Mouse (Mus musculus): Measurements from ENCODE around the gene Rps6ka1. TPM values are rescaled to one million over a fixed set of nuclear protein-coding genes. Genes with fewer than 3 reads are reported as not detected.

The Rps6ka1 gene
- total RNA-seq, 1 experiment from 2014 or later: 80.3 TPM

- ATAC-seq (ENCODE audit: extremely low read depth, insufficient number of reproducible peaks, low FRiP score, poor library complexity, severe bottlenecking): no peak
These were observed 11.7 kb upstream of the Rps6ka1 start for GRCm38 (mm10) chr4:133899241-133899800.

DNA sequence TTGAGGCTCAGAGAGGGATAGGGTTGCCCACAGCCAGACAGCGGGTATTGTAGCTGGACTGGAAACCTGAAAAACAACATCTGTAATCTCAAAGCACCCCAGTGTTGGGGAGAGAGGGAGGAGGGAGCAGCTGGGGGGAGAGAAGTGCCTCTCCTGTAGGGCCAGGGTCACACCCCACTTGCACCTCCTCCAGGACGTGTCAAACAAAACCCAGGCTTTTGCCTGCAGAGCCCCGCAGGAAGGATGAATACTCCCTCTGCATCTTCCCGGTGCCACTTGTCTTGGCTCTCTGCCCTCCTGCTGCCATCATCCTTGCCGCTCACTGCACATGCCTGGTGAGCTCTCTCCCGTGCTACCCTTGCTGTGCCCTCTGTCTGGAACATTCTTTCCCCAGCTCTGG lies 10.6 kb upstream of the Rps6ka1 start:
- no peak for ATAC-seq (ENCODE audit: extremely low read depth, insufficient number of reproducible peaks, low FRiP score, poor library complexity, severe bottlenecking)

DNA sequence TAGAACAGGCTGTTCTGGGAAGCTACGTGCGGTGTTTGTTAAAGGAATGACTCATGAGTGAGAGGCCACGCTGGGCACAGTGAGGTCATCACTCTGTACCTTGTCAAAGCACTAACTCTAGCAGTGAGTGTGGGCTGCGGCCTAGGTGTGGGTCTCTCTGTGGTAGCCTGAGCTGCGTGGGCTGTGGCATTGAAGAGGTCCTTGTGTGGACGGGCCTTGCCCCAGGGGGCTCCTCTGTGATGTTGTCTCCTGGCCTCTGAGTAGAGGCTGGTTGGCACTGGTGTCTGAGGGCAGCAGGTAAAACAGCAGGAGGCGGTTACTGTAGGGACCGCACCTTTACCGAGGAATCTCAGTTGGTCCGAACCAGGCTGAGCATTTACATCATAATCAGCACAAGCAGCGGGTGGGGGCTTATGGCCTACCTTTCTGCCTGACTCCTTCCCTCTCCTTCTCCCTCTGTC lies 9.9 kb upstream of the Rps6ka1 start:
- ATAC-seq (ENCODE audit: extremely low read depth, insufficient number of reproducible peaks, low FRiP score, poor library complexity, severe bottlenecking): no peak

GRCm38 (mm10) chr4:133896984-133897383 lies 9.4 kb upstream of the Rps6ka1 start:
- no peak for ATAC-seq (ENCODE audit: extremely low read depth, insufficient number of reproducible peaks, low FRiP score, poor library complexity, severe bottlenecking)

DNA sequence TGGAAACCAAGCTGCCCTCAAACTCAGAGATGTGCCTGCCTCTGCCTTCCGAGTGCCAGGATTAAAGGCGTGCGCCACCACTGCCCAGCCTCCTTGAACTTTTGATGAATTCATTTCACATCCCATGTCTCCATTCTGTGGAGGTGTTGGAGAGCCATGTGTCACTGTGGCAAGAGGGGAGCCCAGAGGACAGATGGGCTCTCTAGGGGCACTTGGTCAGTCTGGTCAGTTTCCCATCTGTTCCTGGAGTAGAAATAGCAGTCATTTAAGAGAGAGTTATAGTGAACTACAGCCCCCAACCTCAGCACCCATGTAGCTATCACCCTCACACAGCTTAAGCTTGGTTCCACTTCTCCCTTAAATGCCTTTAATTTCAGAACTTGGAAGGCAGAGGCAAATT lies 8.4 kb upstream of the Rps6ka1 start:
- ATAC-seq (ENCODE audit: extremely low read depth, insufficient number of reproducible peaks, low FRiP score, poor library complexity, severe bottlenecking): no peak

DNA sequence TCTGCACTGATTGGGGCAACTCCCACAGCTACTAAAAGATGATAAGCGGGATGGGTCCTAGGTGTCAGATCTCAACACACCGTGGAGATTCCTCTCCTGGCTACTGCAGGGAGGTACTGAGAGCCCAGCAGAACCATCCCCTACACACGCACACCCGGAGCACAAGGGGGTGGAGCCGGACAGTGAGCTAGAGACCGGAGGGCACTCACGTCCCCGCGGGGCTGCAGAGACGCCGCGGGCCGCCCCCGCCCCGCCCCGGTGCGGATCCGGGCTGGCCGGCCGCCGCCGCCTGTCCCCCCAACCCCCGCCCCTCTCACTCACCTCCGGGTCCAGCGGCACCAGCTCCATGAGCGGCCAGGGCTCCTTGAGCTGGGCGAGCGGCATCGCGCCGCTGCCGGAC lies 348 bp downstream of the Rps6ka1 start:
- peak; percentile 57; the same call in 1 of the 2 replicates for ATAC-seq (ENCODE audit: extremely low read depth, insufficient number of reproducible peaks, low FRiP score, poor library complexity, severe bottlenecking)

- ATAC-seq (ENCODE audit: extremely low read depth, insufficient number of reproducible peaks, low FRiP score, poor library complexity, severe bottlenecking): no peak
These were observed 1.6 kb downstream of the Rps6ka1 start for GRCm38 (mm10) chr4:133885991-133886501.

DNA sequence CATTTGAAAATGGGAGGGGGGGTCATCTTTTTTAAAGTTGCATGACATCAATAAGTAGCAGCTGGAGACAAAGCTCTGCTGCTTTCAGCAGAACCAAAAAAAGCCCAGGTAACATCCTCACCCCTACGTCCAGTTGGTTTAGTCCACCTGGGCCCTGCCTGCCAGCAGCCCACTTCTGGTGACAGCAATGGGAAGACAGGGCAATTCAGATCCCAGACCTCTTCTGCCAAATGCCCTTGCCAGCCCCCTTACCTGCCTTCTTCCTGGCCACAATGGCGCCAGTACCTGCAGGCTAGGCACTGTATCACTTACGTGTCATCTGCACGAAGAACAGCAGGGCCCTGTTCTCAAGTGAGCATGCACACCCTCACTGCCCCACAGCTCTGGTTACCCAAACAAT lies 2.3 kb downstream of the Rps6ka1 start:
- no peak for ATAC-seq (ENCODE audit: extremely low read depth, insufficient number of reproducible peaks, low FRiP score, poor library complexity, severe bottlenecking)

DNA sequence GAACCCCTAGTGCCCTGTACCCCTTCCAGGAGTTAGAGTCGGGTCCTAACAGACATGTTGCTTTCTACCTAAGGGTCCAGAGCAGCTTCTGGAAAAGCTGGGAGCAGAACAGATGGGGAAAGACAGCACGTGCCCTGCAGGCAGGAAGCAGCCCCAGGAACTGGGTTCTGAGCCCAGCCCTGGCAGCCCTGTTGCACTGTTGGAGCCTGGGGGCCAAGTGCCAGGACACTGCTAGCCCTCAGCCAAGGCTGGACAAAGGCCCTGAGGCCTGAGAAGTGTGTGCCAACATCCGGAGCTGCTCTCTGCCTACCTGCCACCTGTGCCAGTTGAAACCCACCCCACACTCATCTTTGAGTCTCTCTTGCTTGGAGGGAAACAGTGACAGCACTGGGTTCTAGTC lies 2.7 kb downstream of the Rps6ka1 start:
- no peak for ATAC-seq (ENCODE audit: extremely low read depth, insufficient number of reproducible peaks, low FRiP score, poor library complexity, severe bottlenecking)

- no peak for ATAC-seq (ENCODE audit: extremely low read depth, insufficient number of reproducible peaks, low FRiP score, poor library complexity, severe bottlenecking)
These were observed 3.4 kb downstream of the Rps6ka1 start for GRCm38 (mm10) chr4:133884127-133884753.

DNA sequence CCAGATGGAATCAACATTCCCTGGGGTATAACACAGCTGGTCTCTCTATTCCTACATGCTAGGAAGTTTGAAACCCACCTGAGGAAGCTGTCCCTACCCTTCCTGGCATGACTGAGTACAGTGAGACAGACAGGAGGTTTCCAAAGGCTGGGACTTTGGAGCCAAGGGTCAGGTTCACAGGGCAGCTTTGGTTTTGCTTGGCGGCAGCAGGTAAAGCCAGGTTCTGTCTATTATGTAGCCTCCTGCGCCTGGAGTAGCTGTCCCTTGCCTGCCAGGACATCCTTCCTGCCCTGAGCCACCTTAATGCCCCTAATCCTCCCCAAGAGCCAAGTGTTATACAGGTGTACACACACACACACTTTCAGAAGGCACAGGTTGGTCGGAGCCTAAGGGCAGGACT lies 5.7 kb downstream of the Rps6ka1 start:
- ATAC-seq (ENCODE audit: extremely low read depth, insufficient number of reproducible peaks, low FRiP score, poor library complexity, severe bottlenecking): no peak

DNA sequence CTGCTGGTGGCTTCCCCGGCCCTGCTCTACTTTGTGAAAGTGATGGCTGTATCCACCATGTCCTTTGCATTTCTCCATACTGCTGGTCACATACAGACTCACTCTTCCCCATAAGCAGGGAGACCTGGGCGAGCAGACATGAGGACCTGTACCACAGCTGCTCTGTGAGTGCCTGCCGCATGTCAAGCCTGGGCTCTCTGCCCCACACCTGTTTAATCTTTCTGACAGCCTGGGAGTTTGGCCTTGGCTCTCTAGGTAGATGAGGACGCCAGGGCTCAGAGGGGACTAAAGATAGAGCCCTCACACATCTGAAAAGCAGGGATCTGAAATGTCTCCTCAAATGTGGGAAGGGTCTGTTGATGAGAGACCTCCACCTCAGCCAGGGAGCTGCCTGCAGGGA lies 6.2 kb downstream of the Rps6ka1 start:
- ATAC-seq (ENCODE audit: extremely low read depth, insufficient number of reproducible peaks, low FRiP score, poor library complexity, severe bottlenecking): no peak

- ATAC-seq (ENCODE audit: extremely low read depth, insufficient number of reproducible peaks, low FRiP score, poor library complexity, severe bottlenecking): peak; percentile 31; the same call in 1 of the 2 replicates
These were observed 8.3 kb downstream of the Rps6ka1 start for GRCm38 (mm10) chr4:133879145-133879902.

- peak; percentile 40; the same call in 1 of the 2 replicates for ATAC-seq (ENCODE audit: extremely low read depth, insufficient number of reproducible peaks, low FRiP score, poor library complexity, severe bottlenecking)
These were observed 9.5 kb downstream of the Rps6ka1 start for GRCm38 (mm10) chr4:133877850-133878755.

DNA sequence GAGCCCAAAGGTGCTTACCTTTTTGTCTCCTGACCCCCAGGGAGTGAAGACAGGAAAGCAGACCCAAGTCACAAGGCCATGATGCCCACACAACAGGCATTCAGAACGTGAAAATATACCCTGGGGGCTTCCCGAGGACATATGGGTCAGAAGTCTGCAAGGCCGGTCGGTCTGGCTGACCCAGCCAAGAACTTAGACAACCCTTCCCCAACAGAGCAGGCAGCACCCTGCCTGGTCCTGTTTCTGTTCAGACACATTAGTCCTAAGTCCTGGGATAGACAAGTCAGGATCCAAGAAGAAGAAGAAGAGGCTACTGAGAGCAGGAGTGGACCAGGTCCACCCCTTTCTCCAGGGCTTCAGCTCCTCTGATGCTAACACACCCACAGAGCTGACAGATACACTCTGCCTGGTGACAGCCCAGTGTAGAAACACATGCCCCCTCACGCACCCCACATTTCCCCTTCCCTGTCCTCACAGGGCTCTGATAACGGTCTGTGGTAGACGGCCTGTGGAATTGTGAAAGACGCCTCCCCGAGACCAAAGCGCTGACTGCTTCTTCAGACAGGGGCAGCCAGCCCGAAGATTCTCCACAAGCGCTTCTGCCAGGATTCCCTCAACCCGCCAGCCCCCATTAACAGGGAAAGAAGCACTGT lies 12.6 kb downstream of the Rps6ka1 start:
- no peak for ATAC-seq (ENCODE audit: extremely low read depth, insufficient number of reproducible peaks, low FRiP score, poor library complexity, severe bottlenecking)

DNA sequence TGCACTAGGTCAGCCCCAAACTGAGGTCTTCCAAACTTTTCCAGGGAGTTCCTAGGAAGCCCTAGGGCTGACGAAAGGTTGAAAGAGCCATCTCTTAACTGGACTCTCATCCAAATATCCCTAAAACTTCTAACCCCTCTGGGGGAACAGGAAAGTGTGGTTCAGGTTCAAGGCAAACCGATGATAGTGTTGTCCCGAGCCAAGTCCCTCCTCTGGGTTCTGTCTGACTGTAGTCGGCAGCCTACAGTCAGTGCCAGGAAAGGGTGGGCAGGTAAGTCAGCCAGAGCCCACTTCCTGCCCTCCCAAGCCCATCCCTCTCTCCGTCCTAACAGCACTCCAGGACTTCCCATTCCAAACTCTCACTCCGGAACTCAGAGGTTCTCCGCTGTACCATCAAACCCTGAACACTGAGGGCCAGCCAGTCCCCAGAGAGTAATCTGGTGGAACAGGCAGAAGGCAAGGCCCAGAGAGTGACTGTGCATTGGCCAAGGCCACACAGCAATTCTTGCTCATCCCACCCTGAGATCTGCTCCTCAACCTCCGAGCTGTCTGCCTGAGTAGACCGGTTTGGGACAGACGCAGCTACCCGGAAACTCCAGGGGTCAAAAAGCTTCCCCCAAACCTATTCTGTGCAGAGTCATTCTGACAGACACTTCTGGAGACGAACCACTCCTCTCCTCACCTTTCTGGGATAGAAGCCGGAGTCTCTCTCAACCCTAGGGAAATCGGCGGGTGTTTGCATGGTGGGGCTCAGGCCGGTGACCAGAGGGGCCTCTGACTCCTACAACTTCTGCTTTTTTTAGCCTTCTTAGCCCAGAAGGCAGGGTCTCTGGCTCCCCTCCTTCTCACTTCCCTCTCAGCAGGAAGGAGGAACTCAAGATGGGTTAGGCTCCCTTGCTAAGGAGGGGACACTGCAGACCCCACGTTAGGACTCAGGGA lies 13.4 kb downstream of the Rps6ka1 start:
- ATAC-seq (ENCODE audit: extremely low read depth, insufficient number of reproducible peaks, low FRiP score, poor library complexity, severe bottlenecking): peak; percentile 41

- no peak for ATAC-seq (ENCODE audit: extremely low read depth, insufficient number of reproducible peaks, low FRiP score, poor library complexity, severe bottlenecking)
These were observed 14.2 kb downstream of the Rps6ka1 start for GRCm38 (mm10) chr4:133873431-133873851.

All from neutrophil, adult 5-6 weeks (primary cell).